ENCODE assay signal across 8 mouse cellular contexts in genomic region chr11:50673525-50674250, GRCm38 (mm10).
DNase-seq lines count a peak whose midpoint lies in the region; ATAC-seq and TF ChIP-seq lines count a peak whose summit lies in the region.

No protein-coding gene starts in this region.

- no peaks in the 10 kb centered on the region for H3K36me3 ChIP-seq in heart, embryonic 12.5 days
- no peaks in the 10 kb centered on the region for H3K36me3 ChIP-seq in lung, postnatal 0 days (ENCODE audit: insufficient read depth, low read length)
- no peaks in the 10 kb centered on the region for H3K36me3 ChIP-seq in ES-E14 (ENCODE audit: control insufficient read depth, insufficient read depth, low read length, poor library complexity, severe bottlenecking)

- intact Hi-C loops in heart, postnatal 36 days (cut with DNase I), result loop anchor here (2.0 to 10.0 kb wide), 5 partner anchors 23 to 229 kb away; no protein-coding TSS in a partner anchor

- H3K4me1 ChIP-seq in heart, embryonic 12.5 days (replicated peaks), result peaks cover 35% of the 10 kb centered on the region
- H3K4me1 ChIP-seq in lung, postnatal 0 days (ENCODE audit: insufficient read depth, low read depth, low read length), result no peaks in the 10 kb centered on the region; the same call in 1 of the 2 replicates
- no peaks in the 10 kb centered on the region for H3K4me1 ChIP-seq in ES-E14 (ENCODE audit: control insufficient read depth in 2 of 2, insufficient read depth in 2 of 2, low read length in 2 of 2, poor library complexity in 1 of 2)

- no peak for TF ChIP-seq EP300 in lung, postnatal 0 days (IDR thresholded peaks at IDR 0.05)

- H3K4me2 ChIP-seq in heart, embryonic 12.5 days, result no peak overlapping the region
- no peak overlapping the region for H3K4me2 ChIP-seq in lung, postnatal 0 days (replicated peaks; ENCODE audit: low read depth, low read length)

- no peaks in the 10 kb centered on the region for H3K9me3 ChIP-seq in heart, embryonic 12.5 days (replicated peaks)
- no peaks in the 10 kb centered on the region for H3K9me3 ChIP-seq in lung, postnatal 0 days (ENCODE audit: low read length)
- H3K9me3 ChIP-seq in ES-E14 (ENCODE audit: control insufficient read depth, insufficient read depth, low read depth, low read length), result no peaks in the 10 kb centered on the region

- H3K9ac ChIP-seq in heart, embryonic 12.5 days, result no peak overlapping the region
- H3K9ac ChIP-seq in lung, postnatal 0 days (replicated peaks; ENCODE audit: low read depth), result no peak overlapping the region
- no peak overlapping the region for H3K9ac ChIP-seq in ES-E14 (ENCODE audit: insufficient read depth, low read depth, low read length, poor library complexity, severe bottlenecking)

- H3K27ac ChIP-seq in heart, embryonic 12.5 days (ENCODE audit: poor library complexity, severe bottlenecking), result no peak overlapping the region
- H3K27ac ChIP-seq in lung, postnatal 0 days (ENCODE audit: low read length), result peak overlapping the region; percentile 51; the same call in 1 of the 2 replicates
- H3K27ac ChIP-seq in ES-E14 (ENCODE audit: insufficient read depth, low read depth, low read length, poor library complexity, severe bottlenecking), result no peak overlapping the region

- 65% methylated on average over 7 of the region's 7 CpGs for WGBS in heart, embryonic 12.5 days
- WGBS in lung, postnatal 0 days, result 62% methylated on average over 6 of the region's 7 CpGs

- peak; percentile 12; the same call in 1 of the 2 replicates for ATAC-seq in heart, embryonic 12.5 days (ENCODE audit: insufficient number of reproducible peaks, low FRiP score)
- no peak for ATAC-seq in lung, postnatal 0 days

- DNase-seq in heart, postnatal 36 days, result no peak
- peak; percentile 29 for DNase-seq in lung, postnatal 0 days (ENCODE audit: low spot score)
- DNase-seq in lung, postnatal 25 days (ENCODE audit: low spot score), result no peak
- DNase-seq in ES-E14 (ENCODE audit: low read depth, low spot score), result peak; percentile 8
- DNase-seq in cerebellum, adult 9-11 months, result peak; percentile 56
- DNase-seq in spleen, postnatal 10 days (ENCODE audit: low spot score in 2 of 2), result no peak
- no peak for DNase-seq in lung, postnatal 4 days

- peak; percentile 53 for TF ChIP-seq CTCF in lung, postnatal 0 days (IDR thresholded peaks at IDR 0.05)

- H3K4me3 ChIP-seq in heart, embryonic 12.5 days, result no peak overlapping the region
- no peak overlapping the region for H3K4me3 ChIP-seq in lung, postnatal 0 days (ENCODE audit: low read depth, low read length)
- no peak overlapping the region for H3K4me3 ChIP-seq in ES-E14 (ENCODE audit: insufficient read depth in 1 of 2, low read depth in 1 of 2, low read length in 2 of 2, poor library complexity in 1 of 2, severe bottlenecking in 1 of 2)

- in situ Hi-C loops in ES-E14 (cut with MboI; ENCODE audit: low sequenced_read_pairs in 2 of 2, unreplicated experiment in 2 of 2), result no loop called here

- H3K27me3 ChIP-seq in heart, embryonic 12.5 days (replicated peaks), result no peaks in the 10 kb centered on the region
- no peaks in the 10 kb centered on the region for H3K27me3 ChIP-seq in lung, postnatal 0 days (replicated peaks; ENCODE audit: insufficient read depth, low read length)

TF ChIP-seq in ES-E14, 5 proteins besides CTCF, POLR2A, EP300 and RAD21:
- TF ChIP-seq HCFC1 (IDR thresholded peaks at IDR 0.05; ENCODE audit: borderline replicate concordance, insufficient read depth, low read length) (no peak), CHD2 (IDR thresholded peaks at IDR 0.05; ENCODE audit: low read depth, low read length) (no peak), ZC3H11A (IDR thresholded peaks at IDR 0.05; ENCODE audit: borderline replicate concordance, low read depth, low read length) (peak; percentile 26; the same call in 1 of the 2 replicates), MAFK (IDR thresholded peaks at IDR 0.05; ENCODE audit: insufficient read depth, low read depth, low read length) (no peak), ZNF384 (IDR thresholded peaks at IDR 0.05; ENCODE audit: low read depth, low read length) (no peak)

Comparison
In these comparisons a context has a peak if more than half of its experiments do, and no peak if none do; other contexts are left out.
1. DNase-seq: peak in lung, postnatal 0 days (single experiment), ES-E14 (single experiment) and cerebellum, adult 9-11 months (single experiment); none in heart, postnatal 36 days (0 of 2), lung, postnatal 25 days (single experiment), spleen, postnatal 10 days (0 of 2) and lung, postnatal 4 days (0 of 2).